Mouse (Mus musculus) stomach, postnatal 0 days (tissue): ENCODE results near the gene Dusp19.

Experiments used
- CTCF ChIP-seq: IDR thresholded peaks from 2 replicates; pipeline ENCODE4 v1.5.1; 2016; ENCODE audit warnings: antibody characterized with exemption, low read depth, mild to moderate bottlenecking, moderate library complexity
- EP300 ChIP-seq: optimal IDR thresholded peaks from 2 replicates; pipeline ENCODE3; 2016; ENCODE audit warnings: antibody characterized with exemption

DNA sequence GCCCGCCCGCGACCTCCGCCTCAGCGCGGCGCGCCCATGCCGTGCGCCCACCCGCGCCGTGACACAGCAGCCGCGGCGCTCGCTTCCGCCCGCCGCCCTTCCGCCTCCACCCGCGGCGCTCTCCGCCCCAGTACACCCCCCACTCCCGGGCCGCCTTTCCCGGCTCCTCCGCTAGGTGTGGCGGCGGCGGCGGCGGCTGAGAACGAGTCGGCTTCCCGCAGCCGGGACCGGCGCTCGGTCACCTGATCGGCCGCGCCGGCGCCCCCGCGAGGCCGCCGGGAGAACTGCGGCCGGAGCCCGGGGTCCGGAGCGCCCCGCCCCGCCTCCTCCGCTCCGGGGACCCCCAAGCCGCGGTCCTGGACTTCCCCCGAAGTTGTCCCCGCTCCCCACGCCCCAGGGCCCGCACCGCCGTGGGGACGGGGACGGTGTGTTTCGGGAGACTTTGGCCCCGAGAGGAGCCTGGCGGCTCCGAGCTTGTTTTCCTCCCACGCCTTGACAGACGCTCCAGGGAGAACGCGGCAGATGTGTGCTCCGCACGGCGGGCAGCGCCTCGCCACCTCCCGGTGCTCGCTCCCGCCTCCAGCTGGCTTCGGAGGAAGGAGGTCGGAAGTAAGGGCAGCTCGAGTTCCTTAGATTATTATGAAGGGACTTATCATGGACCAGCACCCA lies 35.7 kb upstream of the Dusp19 start, which contains the start of gene Nckap1:
- TF ChIP-seq CTCF (peak; percentile 64), EP300 (no peak)
